Mouse (Mus musculus): ENCODE data around the gene Zfp607b. TPM values are rescaled to one million over a fixed set of nuclear protein-coding genes. Genes with fewer than 3 reads are reported as not detected.

Zfp607b gene
- polyA plus RNA-seq, 1 experiment from 2014 or later = 1.6 TPM

GRCm38 (mm10) chr7:27654607-27655276 is 34.4 kb upstream of the Zfp607b start:
- DNase-seq (ENCODE audit: low spot score) (no peak), ATAC-seq (replicated peaks; ENCODE audit: low FRiP score) (no peak)
- WGBS = 54% methylated on average over 20 of the region's 20 CpGs
- no peak overlapping the region for H3K4me2 ChIP-seq
- H3K4me3 ChIP-seq (ENCODE audit: low read depth, low read length) = no peak overlapping the region
- peaks cover 7% of the 10 kb centered on the region; the same call in 1 of the 2 replicates for H3K4me1 ChIP-seq (replicated peaks; ENCODE audit: control insufficient read depth, insufficient read depth, low read length)
- H3K9me3 ChIP-seq (ENCODE audit: control insufficient read depth, low read length) = no peaks in the 10 kb centered on the region
- no peak overlapping the region for H3K9ac ChIP-seq (ENCODE audit: low read depth, low read length)
- H3K27me3 ChIP-seq (replicated peaks; ENCODE audit: control insufficient read depth, insufficient read depth, low read length) = peaks cover 78% of the 10 kb centered on the region
- H3K27ac ChIP-seq (ENCODE audit: low read depth, low read length) = no peak overlapping the region
- no peaks in the 10 kb centered on the region for H3K36me3 ChIP-seq (ENCODE audit: control insufficient read depth, insufficient read depth, low read length)

DNA sequence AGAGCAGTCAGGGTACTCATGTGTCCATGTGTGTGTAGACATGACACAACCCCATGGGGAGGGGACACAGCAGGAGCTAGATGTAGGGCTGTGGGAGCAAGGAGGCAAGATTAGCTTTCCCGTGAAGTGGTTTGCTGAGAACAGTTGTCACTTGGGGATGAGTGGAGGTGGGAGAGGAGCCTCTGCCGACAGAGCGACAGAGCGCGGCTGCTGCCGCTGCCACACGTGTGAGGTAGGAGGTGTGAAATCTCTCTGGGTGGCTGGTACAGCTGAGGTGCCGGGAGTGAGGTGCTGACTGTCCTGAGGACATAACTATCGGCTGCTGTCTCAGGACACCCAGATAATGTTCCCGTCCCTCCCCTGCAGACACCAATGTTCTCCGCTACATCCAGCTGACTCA is 33.6 kb upstream of the Zfp607b start:
- no peaks in the 10 kb centered on the region for H3K36me3 ChIP-seq (ENCODE audit: control insufficient read depth, insufficient read depth, low read length)
- H3K4me1 ChIP-seq (replicated peaks; ENCODE audit: control insufficient read depth, insufficient read depth, low read length) = peaks cover 7% of the 10 kb centered on the region; the same call in 1 of the 2 replicates
- no peak overlapping the region for H3K9ac ChIP-seq (ENCODE audit: low read depth, low read length)
- H3K4me3 ChIP-seq (ENCODE audit: low read depth, low read length) = no peak overlapping the region
- no peak for DNase-seq (ENCODE audit: low spot score)
- H3K27me3 ChIP-seq (replicated peaks; ENCODE audit: control insufficient read depth, insufficient read depth, low read length) = peaks cover 79% of the 10 kb centered on the region
- WGBS = 40% methylated on average over 11 of the region's 11 CpGs
- no peaks in the 10 kb centered on the region for H3K9me3 ChIP-seq (ENCODE audit: control insufficient read depth, low read length)
- no peak overlapping the region for H3K4me2 ChIP-seq
- no peak overlapping the region for H3K27ac ChIP-seq (ENCODE audit: low read depth, low read length)
- no peak for ATAC-seq (replicated peaks; ENCODE audit: low FRiP score)

GRCm38 (mm10) chr7:27656600-27656999 is 32.5 kb upstream of the Zfp607b start:
- WGBS = 83% methylated on average over 16 of the region's 16 CpGs
- DNase-seq (ENCODE audit: low spot score) = no peak

GRCm38 (mm10) chr7:27657824-27658395 is 31.2 kb upstream of the Zfp607b start:
- DNase-seq (ENCODE audit: low spot score) (no peak), ATAC-seq (replicated peaks; ENCODE audit: low FRiP score) (no peak)
- Histone ChIP-seq H3K9me3 (ENCODE audit: control insufficient read depth, low read length) (no peaks in the 10 kb centered on the region), H3K9ac (ENCODE audit: low read depth, low read length) (no peak overlapping the region), H3K27me3 (replicated peaks; ENCODE audit: control insufficient read depth, insufficient read depth, low read length) (peaks cover 68% of the 10 kb centered on the region), H3K4me1 (replicated peaks; ENCODE audit: control insufficient read depth, insufficient read depth, low read length) (peaks cover 7% of the 10 kb centered on the region; the same call in 1 of the 2 replicates), H3K36me3 (ENCODE audit: control insufficient read depth, insufficient read depth, low read length) (no peaks in the 10 kb centered on the region), H3K4me2 (peak overlapping the region; percentile 32), H3K4me3 (ENCODE audit: low read depth, low read length) (no peak overlapping the region; the same call in 1 of the 2 replicates), H3K27ac (ENCODE audit: low read depth, low read length) (no peak overlapping the region)
- WGBS = 15% methylated on average over 53 of the region's 53 CpGs

More at GRCm38 (mm10) chr7:27656600-27656999, 32.5 kb upstream of the Zfp607b start:
- peaks cover 77% of the 10 kb centered on the region for H3K27me3 ChIP-seq (replicated peaks; ENCODE audit: control insufficient read depth, insufficient read depth, low read length)
- no peak overlapping the region for H3K4me3 ChIP-seq (ENCODE audit: low read depth, low read length)
- ATAC-seq (replicated peaks; ENCODE audit: low FRiP score) = no peak
- no peak overlapping the region for H3K27ac ChIP-seq (ENCODE audit: low read depth, low read length)
- no peaks in the 10 kb centered on the region for H3K9me3 ChIP-seq (ENCODE audit: control insufficient read depth, low read length)
- no peaks in the 10 kb centered on the region for H3K36me3 ChIP-seq (ENCODE audit: control insufficient read depth, insufficient read depth, low read length)
- peaks cover 7% of the 10 kb centered on the region; the same call in 1 of the 2 replicates for H3K4me1 ChIP-seq (replicated peaks; ENCODE audit: control insufficient read depth, insufficient read depth, low read length)
- H3K4me2 ChIP-seq = no peak overlapping the region
- no peak overlapping the region for H3K9ac ChIP-seq (ENCODE audit: low read depth, low read length)

DNA sequence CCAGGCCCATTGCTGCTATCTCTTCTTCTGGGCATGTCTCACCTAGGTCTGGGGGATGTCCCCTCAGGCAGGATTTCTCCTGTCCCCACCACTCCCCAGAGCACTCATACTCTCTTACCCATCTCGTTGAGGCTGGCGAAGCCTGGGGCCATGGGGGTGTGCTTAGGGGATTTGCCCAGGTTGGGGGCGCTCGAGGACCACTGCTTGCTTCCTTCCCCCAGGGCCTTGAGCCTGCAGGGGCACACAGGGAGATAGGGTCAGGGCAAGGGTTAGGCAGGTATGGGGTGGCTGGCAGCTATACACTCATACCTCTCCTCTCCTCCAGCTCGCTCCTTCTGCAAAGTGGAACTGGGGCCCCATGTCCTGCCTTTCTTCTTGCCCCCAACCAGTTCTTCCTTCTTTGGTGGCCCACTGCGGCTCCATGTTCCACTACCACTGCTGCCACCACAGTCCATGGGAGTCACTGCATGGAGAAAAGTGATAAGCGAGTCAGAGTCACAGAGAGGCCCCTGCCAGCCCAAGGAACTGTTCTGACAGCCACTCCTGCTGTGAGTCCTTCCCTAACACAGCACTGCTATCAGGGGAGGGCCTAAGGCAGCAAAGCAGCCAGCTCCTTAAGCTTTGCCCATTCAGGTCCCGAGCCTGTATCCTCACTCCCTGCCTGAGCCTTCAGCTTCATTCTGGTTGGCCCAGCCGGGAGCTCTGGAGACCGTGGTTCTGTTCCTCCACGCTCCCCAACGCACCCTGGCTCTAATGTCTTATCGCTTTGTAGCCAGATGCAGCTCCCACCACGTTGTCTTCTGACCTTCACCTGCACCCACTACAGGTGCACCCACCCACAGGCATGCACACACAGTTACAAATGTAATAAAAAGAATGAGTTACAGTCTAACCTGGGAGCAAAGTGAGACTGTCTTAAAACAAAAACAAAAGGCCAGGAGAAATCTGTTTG is 30.2 kb upstream of the Zfp607b start:
- H3K27ac ChIP-seq (ENCODE audit: low read depth, low read length) = no peak overlapping the region
- 45% methylated on average over 14 of the region's 14 CpGs for whole genome bisulfite sequencing
- peaks cover 7% of the 10 kb centered on the region; the same call in 1 of the 2 replicates for H3K4me1 ChIP-seq (replicated peaks; ENCODE audit: control insufficient read depth, insufficient read depth, low read length)
- peak overlapping the region; percentile 2 for H3K4me2 ChIP-seq
- no peaks in the 10 kb centered on the region for H3K9me3 ChIP-seq (ENCODE audit: control insufficient read depth, low read length)
- H3K27me3 ChIP-seq (replicated peaks; ENCODE audit: control insufficient read depth, insufficient read depth, low read length) = peaks cover 57% of the 10 kb centered on the region
- H3K36me3 ChIP-seq (ENCODE audit: control insufficient read depth, insufficient read depth, low read length) = no peaks in the 10 kb centered on the region
- ATAC-seq (replicated peaks; ENCODE audit: low FRiP score) = peak; percentile 89
- H3K9ac ChIP-seq (ENCODE audit: low read depth, low read length) = no peak overlapping the region
- peak; percentile 40 for DNase-seq (ENCODE audit: low spot score)
- H3K4me3 ChIP-seq (ENCODE audit: low read depth, low read length) = no peak overlapping the region

DNA sequence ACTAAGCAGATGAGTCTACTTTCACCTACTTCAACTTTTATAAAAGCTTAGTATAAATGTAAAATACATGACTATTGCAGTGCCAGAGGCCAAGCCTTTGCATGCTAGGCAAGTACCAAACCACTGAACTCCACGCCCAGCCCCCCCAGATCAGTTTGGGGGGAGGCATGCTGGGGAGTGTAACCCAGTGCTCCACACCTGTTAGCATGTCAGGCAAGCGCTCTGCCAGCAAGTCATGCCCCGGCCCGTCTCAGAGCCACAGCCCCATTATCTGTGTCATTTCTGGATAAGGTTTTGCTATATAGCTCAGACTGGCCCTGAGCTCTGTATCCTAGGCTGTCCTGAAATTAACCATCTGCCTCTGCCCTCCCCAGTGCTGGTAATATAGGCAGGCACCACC is 27.1 kb upstream of the Zfp607b start:
- Histone ChIP-seq H3K4me3 (ENCODE audit: low read depth, low read length) (no peak overlapping the region), H3K9me3 (ENCODE audit: control insufficient read depth, low read length) (no peaks in the 10 kb centered on the region), H3K27ac (ENCODE audit: low read depth, low read length) (no peak overlapping the region), H3K36me3 (ENCODE audit: control insufficient read depth, insufficient read depth, low read length) (no peaks in the 10 kb centered on the region; the same call in 1 of the 2 replicates), H3K27me3 (replicated peaks; ENCODE audit: control insufficient read depth, insufficient read depth, low read length) (peaks cover 27% of the 10 kb centered on the region), H3K4me2 (no peak overlapping the region), H3K9ac (ENCODE audit: low read depth, low read length) (no peak overlapping the region), H3K4me1 (replicated peaks; ENCODE audit: control insufficient read depth, insufficient read depth, low read length) (0 out of 2 replicates have a peak, but pooled peaks cover 7% of the 10 kb centered on the region)
- ATAC-seq (replicated peaks; ENCODE audit: low FRiP score) (no peak), DNase-seq (ENCODE audit: low spot score) (no peak)
- 81% methylated on average over 4 of the region's 4 CpGs for WGBS

DNA sequence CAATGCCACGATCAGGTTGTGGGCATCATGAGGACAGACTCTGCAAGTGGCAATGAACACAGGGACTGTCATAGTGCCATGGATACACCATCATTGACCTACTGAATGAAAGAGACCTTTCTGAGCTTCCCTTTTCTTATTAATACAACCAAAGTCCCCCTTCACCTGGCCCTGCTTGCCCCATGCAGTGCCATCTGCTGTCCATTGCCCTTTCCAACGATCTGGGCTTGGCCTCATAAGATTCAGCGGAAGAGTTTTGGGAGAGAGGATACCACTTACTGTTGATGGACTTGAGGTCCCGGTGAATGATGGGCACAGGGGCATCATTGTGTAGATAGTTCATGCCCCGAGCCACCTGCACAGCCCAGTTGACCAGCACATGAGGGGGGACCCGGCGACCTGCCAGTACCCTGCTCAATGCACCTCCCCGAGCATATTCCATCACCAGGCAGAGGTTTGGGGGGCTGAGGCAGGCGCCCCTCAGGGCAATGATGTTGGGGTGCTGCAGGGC is 16.0 kb upstream of the Zfp607b start:
- H3K4me3 ChIP-seq (ENCODE audit: low read depth, low read length) = peak overlapping the region; percentile 80
- no peak overlapping the region for H3K27ac ChIP-seq (ENCODE audit: low read depth, low read length)
- H3K9me3 ChIP-seq (ENCODE audit: control insufficient read depth, low read length) = no peaks in the 10 kb centered on the region
- H3K36me3 ChIP-seq (ENCODE audit: control insufficient read depth, insufficient read depth, low read length) = no peaks in the 10 kb centered on the region
- no peak for DNase-seq (ENCODE audit: low spot score)
- H3K9ac ChIP-seq (ENCODE audit: low read depth, low read length) = peak overlapping the region; percentile 68
- 56% methylated on average over 9 of the region's 9 CpGs for WGBS
- H3K27me3 ChIP-seq (replicated peaks; ENCODE audit: control insufficient read depth, insufficient read depth, low read length) = no peaks in the 10 kb centered on the region
- H3K4me1 ChIP-seq (replicated peaks; ENCODE audit: control insufficient read depth, insufficient read depth, low read length) = peaks cover 9% of the 10 kb centered on the region
- no peak for ATAC-seq (replicated peaks; ENCODE audit: low FRiP score)
- H3K4me2 ChIP-seq = peak overlapping the region; percentile 100

DNA sequence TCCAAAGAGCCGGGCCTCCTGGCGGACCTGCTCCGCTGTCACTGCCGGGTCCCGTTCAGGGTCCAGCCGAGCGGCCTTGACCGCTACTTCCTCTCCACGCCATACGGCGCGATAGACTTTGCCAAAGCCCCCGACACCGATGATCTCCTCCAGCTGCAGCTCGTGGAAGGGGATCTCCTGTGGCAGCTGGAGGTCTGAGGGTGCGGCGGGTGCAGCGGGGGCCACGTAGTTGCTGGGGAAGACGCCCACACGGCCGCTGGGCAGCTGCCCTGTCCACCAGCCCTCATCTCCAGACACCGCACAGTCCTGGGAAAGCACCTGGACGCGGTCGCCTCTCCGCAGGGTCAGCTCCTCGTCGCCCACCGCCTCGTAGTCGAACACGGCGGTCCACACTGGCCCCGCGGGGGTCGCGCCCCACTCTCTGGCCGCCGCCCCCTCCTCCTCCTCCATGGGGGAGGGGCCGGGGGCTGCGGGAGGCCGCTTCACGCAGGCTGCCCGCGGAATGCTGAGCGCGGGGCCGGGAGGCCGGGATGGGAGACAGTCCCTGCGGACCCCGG is 15.5 kb upstream of the Zfp607b start:
- 2% methylated on average over 48 of the region's 52 CpGs for WGBS
- Histone ChIP-seq H3K9ac (ENCODE audit: low read depth, low read length) (peak overlapping the region; percentile 68), H3K4me1 (replicated peaks; ENCODE audit: control insufficient read depth, insufficient read depth, low read length) (peaks cover 9% of the 10 kb centered on the region), H3K4me3 (ENCODE audit: low read depth, low read length) (peak overlapping the region; percentile 80), H3K9me3 (ENCODE audit: control insufficient read depth, low read length) (no peaks in the 10 kb centered on the region), H3K36me3 (ENCODE audit: control insufficient read depth, insufficient read depth, low read length) (no peaks in the 10 kb centered on the region), H3K27ac (ENCODE audit: low read depth, low read length) (no peak overlapping the region), H3K4me2 (peak overlapping the region; percentile 100), H3K27me3 (replicated peaks; ENCODE audit: control insufficient read depth, insufficient read depth, low read length) (no peaks in the 10 kb centered on the region)
- no peak for ATAC-seq (replicated peaks; ENCODE audit: low FRiP score)
- DNase-seq (ENCODE audit: low spot score) = no peak

All from liver, embryonic 11.5 days (tissue).